29 mouse cellular contexts compared by ENCODE assay signal in the genomic region with DNA sequence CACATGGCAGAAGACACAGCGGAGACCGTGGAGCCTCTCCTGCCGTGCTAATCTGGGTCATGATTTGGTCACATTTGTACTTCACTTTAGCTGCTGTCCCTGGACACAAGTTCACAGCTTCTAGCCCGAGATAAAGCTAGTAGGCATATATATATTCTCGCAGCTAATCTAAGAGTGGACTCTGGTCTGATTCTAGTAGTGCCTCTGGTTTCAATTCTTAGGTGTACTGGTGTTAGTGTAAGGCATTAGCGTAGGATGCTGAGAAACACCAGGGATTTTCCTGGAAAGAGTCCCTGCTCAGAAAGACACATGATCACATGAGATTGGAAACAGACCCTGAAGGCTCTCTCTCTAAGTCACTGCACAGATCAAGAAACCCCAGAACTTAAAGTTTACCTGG.
"Had no signal": no experiment of that assay in that cellular context is flagged by ENCODE, and none has a peak within 500 bp of the region (broad histone marks: within the 10 kb centered on the region; RNA-seq: fewer than 3 reads in every experiment).

No protein-coding gene starts in this region.

- H3K9ac ChIP-seq: embryonic facial prominence, embryonic 12.5 days; embryonic facial prominence, embryonic 13.5 days; embryonic facial prominence, embryonic 15.5 days; forebrain, embryonic 12.5 days; forebrain, embryonic 13.5 days; forebrain, embryonic 15.5 days; forebrain, postnatal 0 days had no signal

- H3K36me3 ChIP-seq: embryonic facial prominence, embryonic 10.5 days; embryonic facial prominence, embryonic 12.5 days; embryonic facial prominence, embryonic 13.5 days; embryonic facial prominence, embryonic 15.5 days; forebrain, embryonic 10.5 days; forebrain, embryonic 12.5 days; forebrain, embryonic 15.5 days had no signal

- DNase-seq: cerebellum, adult 2 months; cerebellum, adult 8-10 months; cerebellum, adult 9-10 months; cerebellum, adult 9-11 months; cerebellum, postnatal 10 days; cerebellum, postnatal 14 days; cerebellum, postnatal 25 days; cerebellum, postnatal 36 days; embryo, embryonic 11 days; forebrain, postnatal 0 days; gastrocnemius, adult 2 months; gastrocnemius, postnatal 10 days; gastrocnemius, postnatal 14 days; gastrocnemius, postnatal 25 days; gastrocnemius, postnatal 36 days; heart, adult 11 months; heart, adult 18-20 months; heart, adult 2 months had no signal

- H3K4me1 ChIP-seq: embryonic facial prominence, embryonic 10.5 days; embryonic facial prominence, embryonic 12.5 days; forebrain, embryonic 10.5 days; forebrain, embryonic 12.5 days; forebrain, embryonic 13.5 days; forebrain, embryonic 15.5 days had no signal

- H3K27me3 ChIP-seq: embryonic facial prominence, embryonic 12.5 days; embryonic facial prominence, embryonic 13.5 days; embryonic facial prominence, embryonic 15.5 days; forebrain, embryonic 12.5 days; forebrain, embryonic 13.5 days; forebrain, embryonic 15.5 days had no signal

- H3K4me2 ChIP-seq: embryonic facial prominence, embryonic 12.5 days; embryonic facial prominence, embryonic 13.5 days; embryonic facial prominence, embryonic 15.5 days; forebrain, embryonic 12.5 days; forebrain, embryonic 13.5 days; forebrain, embryonic 15.5 days had no signal

- H3K9me3 ChIP-seq: embryonic facial prominence, embryonic 10.5 days; embryonic facial prominence, embryonic 12.5 days; embryonic facial prominence, embryonic 13.5 days; embryonic facial prominence, embryonic 15.5 days; forebrain, embryonic 10.5 days; forebrain, embryonic 12.5 days; forebrain, embryonic 13.5 days; forebrain, embryonic 15.5 days had no signal

- H3K4me3 ChIP-seq: embryonic facial prominence, embryonic 10.5 days; embryonic facial prominence, embryonic 12.5 days; embryonic facial prominence, embryonic 13.5 days; embryonic facial prominence, embryonic 15.5 days; erythroblast, embryonic 14.5 days; forebrain, embryonic 10.5 days; forebrain, embryonic 12.5 days; forebrain, embryonic 13.5 days; forebrain, embryonic 15.5 days; gastrocnemius, adult 2 months; heart, adult 2 months had no signal

- H3K27ac ChIP-seq: embryonic facial prominence, embryonic 10.5 days; embryonic facial prominence, embryonic 12.5 days; embryonic facial prominence, embryonic 15.5 days; forebrain, embryonic 10.5 days; forebrain, embryonic 12.5 days; forebrain, embryonic 13.5 days; forebrain, embryonic 15.5 days; gastrocnemius, adult 2 months; heart, adult 2 months had no signal

- ATAC-seq: forebrain, embryonic 13.5 days; forebrain, embryonic 14.5 days; forebrain, embryonic 15.5 days; forebrain, embryonic 16.5 days; forebrain, postnatal 0 days had no signal
